Mouse (Mus musculus) cerebellum, adult 9-10 months (tissue): ENCODE measurements at regions not wholly inside any gene's neighbourhood (a gene's known extent, or its start where the extent isn't known, plus 50 kb on each side); places are given as distances from the start of the nearest gene placed in this dataset.

Experiments
- DNase-seq: peaks from one replicate; pipeline ENCODE4 v3.0.0; 2022

GRCm38 (mm10) chr1:61050346-61050745 lies 72.6 kb downstream of the Icos start:
- no peak for DNase-seq

DNA sequence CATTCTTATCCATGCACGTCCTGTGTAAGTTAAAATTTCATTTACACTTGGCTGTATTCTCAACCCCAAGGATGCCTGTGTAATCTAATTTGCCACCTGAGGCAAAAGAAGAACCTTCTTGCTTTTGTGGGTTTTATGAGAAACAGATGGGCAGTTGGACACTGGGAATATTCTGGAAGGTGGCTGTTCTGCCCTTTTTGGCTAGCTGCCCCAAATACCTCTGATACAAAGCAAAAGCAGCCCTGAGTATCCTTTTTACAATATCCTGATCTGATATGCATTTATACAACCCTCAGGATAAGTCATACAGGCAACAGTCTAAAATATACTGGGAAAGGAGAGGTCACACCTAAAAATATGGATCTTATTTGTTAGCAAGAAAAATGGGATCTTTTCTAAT lies 75.9 kb downstream of the Icos start:
- DNase-seq: no peak

DNA sequence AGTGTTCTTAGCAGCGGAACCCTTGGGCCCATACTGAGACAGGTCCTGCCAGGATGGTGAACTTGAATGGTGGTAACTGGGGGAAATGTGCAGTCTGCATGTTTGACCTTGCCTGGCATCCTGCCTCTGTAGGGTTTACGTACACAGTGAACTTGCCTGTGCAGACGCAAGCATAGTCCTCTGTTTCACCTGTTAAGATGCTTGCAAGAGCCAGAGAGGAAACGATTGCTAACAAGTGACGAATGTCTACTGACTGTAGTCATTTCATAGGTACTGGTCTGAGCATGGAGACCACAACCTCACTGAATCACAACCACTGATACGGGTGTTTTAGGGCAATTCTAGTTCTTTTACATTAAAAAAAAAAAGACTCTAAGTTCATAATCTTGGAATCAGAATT lies 76.7 kb downstream of the Icos start:
- no peak for DNase-seq

DNA sequence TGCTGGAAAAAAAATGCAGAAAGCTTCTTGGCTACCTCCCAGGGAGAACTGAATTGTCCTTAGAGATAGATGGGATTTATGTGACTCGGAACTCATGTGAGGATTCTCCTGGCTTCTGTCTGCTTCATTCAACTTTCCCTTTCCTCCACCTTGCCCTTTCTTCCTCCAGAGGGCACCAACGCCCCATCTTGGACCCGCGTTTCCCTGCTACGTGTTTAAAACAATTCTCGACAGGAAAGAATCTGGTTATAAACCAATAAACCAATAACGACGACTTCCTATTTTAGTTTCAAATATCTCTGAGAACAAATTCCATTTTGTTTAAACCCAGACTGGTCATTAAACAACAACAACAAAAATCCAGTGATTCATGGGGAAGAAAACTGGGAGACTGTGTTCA lies 77.4 kb downstream of the Icos start:
- DNase-seq: peak; percentile 18

DNA sequence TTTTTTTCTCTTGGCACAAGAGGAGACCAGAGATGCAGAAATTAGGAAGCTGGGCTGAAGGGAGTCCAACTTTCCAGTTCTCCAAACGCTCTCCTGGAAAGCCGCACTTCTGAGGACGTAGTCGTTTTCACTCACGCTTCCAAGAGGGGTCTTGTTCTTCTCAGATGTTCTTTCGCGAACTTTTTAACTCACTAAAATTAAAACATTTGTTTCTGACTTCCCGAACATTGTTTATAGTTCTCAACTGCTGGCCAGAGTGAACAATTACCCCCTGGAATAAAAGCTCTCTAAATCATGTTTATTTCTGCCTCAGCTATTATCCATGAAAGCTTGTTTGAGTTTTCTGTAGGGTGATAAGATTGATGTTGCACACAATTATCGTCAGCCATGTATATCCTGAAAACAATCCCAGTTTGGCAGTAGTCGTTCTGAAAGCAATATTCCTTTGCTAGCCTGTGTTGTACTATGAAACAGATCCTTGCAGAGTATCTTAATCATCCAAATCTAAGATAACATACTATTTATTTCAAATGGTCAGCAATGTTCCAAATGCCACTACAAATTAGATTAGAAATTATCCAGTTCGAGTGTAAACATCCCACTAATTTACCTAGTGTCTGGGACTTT lies 82.3 kb downstream of the Icos start:
- no peak for DNase-seq

GRCm38 (mm10) chr1:61061892-61062460 lies 84.2 kb downstream of the Icos start:
- no peak for DNase-seq

GRCm38 (mm10) chr1:61068112-61068511 lies 90.4 kb downstream of the Icos start:
- DNase-seq: no peak

DNA sequence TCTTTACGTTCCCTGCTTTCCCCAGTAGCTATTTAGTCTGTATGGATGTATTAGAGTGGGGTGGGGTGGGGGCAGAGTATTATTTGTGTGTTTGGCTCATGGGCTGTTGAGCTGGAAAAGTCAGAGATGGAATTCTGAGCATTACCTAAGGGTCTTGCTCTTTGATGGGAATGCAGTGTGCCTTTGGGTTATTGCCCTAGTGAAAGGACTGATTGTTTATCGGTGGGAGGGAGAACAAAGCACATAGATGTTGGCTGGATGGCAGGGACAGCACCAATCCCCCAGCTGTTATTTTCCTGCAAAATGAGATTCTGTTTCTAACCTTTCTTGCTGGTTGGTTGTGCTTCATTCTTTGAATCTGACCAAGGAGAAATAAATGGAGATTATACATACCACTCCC lies 96.4 kb downstream of the Icos start:
- DNase-seq: no peak

GRCm38 (mm10) chr1:61075335-61075734 lies 97.6 kb downstream of the Icos start:
- no peak for DNase-seq

GRCm38 (mm10) chr1:61084732-61085131 lies 107.0 kb downstream of the Icos start:
- DNase-seq: no peak

- no peak for DNase-seq
Observed at GRCm38 (mm10) chr1:61086811-61087210, 109.1 kb downstream of the Icos start.

DNA sequence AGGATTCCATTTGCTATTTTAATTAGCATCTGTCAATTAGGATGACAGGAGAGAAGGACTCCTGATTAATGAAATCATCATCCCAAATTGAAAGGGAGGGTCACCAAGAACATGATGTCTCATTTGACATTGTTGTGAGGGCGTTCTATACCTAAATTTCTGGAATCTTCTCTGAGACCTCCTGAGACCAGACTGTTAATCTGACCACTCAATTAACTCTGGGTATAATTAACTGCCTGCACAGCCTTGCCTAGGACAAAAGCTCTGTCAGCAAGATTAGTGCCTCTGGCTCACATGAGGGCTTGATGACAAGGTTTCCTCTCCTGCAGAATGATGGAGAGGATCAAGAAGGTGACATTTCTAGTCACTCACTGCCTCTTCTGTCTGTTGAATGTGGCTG lies 113.1 kb downstream of the Icos start:
- no peak for DNase-seq

DNA sequence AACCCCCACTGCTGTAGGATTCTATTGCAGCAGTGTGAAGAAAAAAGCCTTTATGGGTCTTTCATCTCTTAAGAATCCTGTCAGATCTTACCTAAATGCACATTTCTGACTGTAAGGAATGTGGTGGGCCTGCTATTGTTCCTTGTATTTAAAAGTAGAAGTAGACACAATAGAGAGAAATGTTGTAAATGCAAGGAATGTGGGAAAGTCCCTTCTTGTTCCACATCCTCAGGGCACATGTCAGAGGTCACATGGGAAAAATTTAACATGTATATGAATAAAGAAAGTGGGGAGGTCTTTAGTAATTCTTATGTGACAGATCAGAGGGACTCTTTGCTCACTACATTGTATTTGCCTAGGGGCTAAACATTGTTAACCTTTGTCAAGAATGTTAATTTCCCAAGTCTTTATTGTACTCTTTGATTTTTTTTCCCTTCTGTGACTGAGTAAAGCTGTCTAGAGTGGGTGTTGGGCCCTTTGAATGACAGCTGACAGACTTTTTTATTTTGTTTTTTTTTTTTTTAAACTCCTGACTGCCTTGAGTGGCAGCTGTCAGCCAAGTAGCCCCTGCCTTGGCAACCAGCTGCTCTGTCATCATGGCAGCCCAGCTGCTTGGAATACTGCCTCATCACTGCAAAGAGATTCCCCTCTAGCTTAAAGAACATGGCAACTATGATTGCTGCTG lies 117.9 kb downstream of the Icos start:
- DNase-seq: no peak

DNA sequence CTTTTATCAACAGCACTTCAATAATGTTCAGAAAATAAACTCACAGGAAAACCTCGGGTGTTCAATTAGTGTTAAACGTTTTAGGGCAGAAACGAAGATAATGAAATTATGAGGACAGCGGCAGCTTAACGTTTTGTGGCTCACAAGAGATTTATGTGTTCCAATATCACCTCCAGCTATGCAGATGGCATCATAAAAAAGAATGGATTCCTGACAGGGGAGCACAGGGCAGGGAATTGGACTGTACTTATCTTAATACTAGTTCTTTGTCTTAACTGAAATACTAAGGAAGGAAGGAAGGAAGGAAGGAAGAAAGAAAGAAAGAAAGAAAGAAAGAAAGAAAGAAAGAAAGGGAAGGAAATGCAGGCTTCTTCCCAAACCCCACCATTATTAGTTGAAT lies 121.6 kb downstream of the Icos start:
- DNase-seq: no peak

DNA sequence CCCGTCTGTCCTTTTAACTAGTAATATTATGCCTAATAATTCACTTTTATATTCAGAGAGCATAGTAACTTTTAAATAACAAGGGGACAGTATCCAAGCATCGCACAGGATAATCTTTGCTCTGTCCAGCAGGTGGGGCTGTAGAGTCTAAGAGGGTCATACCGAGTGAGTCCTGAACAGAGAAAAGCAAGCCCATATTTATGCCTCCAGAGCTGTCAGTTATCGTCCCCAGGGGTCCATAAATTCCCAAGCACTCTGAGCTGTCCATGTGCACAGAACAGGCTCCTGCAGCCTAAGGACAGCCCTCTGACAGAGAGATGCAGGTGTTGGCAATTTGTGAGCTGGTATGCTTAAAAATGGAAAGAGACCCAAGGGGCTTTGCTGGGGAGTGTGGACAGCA lies 124.0 kb downstream of the Icos start:
- no peak for DNase-seq

DNA sequence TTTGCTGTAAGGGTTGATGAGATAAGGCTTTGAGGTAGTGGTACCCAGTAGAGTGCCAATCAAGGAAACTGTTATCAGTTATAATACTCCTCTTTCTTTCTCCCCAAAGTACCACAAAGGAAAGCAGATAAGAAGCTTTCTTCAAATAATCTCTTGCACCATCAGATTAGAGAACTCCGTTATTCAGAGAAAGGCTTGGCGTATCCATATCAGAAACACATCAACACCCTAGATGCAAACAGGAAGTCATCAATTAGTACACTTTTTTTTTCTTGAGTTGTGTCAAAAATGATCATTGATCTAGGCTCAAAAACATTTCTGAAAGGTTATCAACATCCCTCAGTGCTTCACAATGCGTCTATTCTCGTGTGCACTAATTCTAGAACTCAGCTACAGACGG lies 124.6 kb downstream of the Icos start:
- DNase-seq: no peak

DNA sequence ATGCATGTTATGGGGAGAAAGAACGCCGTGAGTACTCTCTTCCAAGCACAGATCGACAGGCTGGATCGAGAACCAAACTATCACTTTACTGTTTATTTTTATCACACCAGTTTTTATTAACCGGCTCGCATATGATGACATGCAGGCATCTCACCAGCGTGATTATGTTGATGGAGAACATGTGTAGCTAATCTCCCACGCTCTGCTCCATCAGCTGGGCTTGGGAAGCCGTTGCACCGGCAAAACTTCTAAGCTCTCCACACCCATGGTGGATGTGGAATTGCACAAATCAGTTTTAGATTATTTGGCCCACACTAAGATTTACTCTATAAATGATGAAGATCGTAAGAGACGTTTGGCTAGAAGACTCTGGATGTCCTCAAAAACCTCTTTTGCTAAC lies 125.9 kb downstream of the Icos start:
- DNase-seq: no peak

DNA sequence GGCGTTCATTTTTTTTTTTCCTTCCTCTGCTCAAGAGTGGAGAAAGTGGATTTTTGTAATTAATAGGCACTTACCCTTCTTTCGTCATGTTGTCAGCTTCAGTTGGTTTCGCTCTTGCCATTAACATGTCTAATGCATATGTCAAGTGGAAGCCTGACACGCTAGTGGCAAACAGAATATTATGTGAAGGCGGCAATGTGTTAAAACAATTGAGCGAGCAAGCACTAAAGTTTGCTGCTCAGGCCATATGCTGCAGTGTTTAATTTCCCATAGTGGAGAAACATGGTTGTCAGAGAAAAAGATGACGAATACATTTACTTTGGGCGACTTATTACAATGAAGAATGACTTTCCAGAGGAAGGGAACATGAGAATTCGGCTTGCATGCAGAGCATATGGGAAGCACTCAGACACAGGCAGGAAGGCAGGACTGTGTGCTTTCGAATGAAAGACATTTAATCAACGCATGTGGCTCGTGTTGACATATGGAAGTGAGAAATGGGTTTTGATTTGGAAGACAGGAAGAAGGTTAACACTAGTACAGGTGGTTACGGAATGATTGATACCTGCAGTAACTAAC lies 134.1 kb downstream of the Icos start:
- no peak for DNase-seq

- DNase-seq: no peak
Observed at GRCm38 (mm10) chr1:61117535-61117934, 139.8 kb downstream of the Icos start.

DNA sequence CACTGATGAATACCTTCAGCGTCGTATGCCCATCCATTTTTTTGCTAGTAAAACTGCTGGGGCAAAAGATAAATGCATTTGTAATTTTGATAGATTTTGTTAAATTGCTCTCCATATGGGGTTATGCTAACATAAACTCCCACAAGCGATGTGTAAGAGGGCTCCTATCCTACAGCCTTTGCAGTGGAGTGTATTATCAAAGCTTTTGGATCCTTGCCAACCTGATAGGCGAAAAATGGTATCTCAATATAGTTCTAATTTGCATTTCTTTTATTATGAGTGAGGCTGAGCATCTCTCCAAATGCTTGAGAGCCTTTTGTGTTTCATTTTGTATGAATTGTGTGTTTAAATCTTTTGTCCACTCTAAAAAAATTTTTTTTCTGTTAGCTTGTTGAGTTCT lies 140.3 kb downstream of the Icos start:
- DNase-seq: no peak

- no peak for DNase-seq
Observed at GRCm38 (mm10) chr1:61121480-61121879, 143.8 kb downstream of the Icos start.

- no peak for DNase-seq
Observed at GRCm38 (mm10) chr1:61125127-61125526, 147.4 kb downstream of the Icos start.

- no peak for DNase-seq
Observed at GRCm38 (mm10) chr1:61135597-61136545, 158.1 kb downstream of the Icos start.
